Mouse (Mus musculus) cortical plate, adult 2 months (tissue): ENCODE measurements at regions not wholly inside any gene's neighbourhood (a gene's known extent, or its start where the extent isn't known, plus 50 kb on each side); places are given as distances from the start of the nearest gene placed in this dataset.
"Not testable (repeated sequence)": the region's sequence is repeated elsewhere in the genome, so short reads cannot be mapped to it uniquely, and the experiment has no call there.

Experiments used
- CTCF ChIP-seq: fragments of 200-500 bp; IDR thresholded peaks from 2 replicates; pipeline ENCODE4 v1.5.1; 2011; ENCODE audit warnings: mild to moderate bottlenecking, control low read depth, low read length; ENCODE audit not compliant: insufficient read depth; ENCODE audit errors: extremely low read depth
- POLR2A ChIP-seq: fragments of 200-500 bp; IDR thresholded peaks from 2 replicates; pipeline ENCODE4 v1.6.1; 2011; ENCODE audit warnings: mild to moderate bottlenecking, low read length, control low read depth; ENCODE audit not compliant: insufficient read depth; ENCODE audit errors: extremely low read depth

- not testable (repeated sequence) for TF ChIP-seq CTCF, POLR2A
Observed at GRCm38 (mm10) chr17:13440708-13441530, 86.5 kb downstream of the Tcp10c start.
